Mouse (Mus musculus) hindbrain, embryonic 15.5 days (tissue): Measurements from ENCODE around the gene Vmn1r118. TPM values are rescaled to one million over a fixed set of nuclear protein-coding genes. Genes with fewer than 3 reads are reported as not detected.
"Not testable (repeated sequence)": the region's sequence is repeated elsewhere in the genome, so short reads cannot be mapped to it uniquely, and the experiment has no call there.

Experiments used
- ATAC-seq: fragments of 200-750 bp; cut with Nextera tagmentation; 2 replicates; pipeline ENCODE4 v1.8.0; 2017; ENCODE audit warnings: low read depth, moderate number of reproducible peaks, moderate TSS enrichment; ENCODE audit not compliant: low FRiP score
- H3K27ac ChIP-seq: fragments of 300-500 bp; sonication (generic); replicated peaks from 2 replicates; pipeline ENCODE4 v1.5.1; 2015; ENCODE audit warnings: mild to moderate bottlenecking, inconsistent platforms
- H3K27me3 ChIP-seq: fragments of 300-500 bp; sonication (generic); 2 replicates; pipeline ENCODE4 v1.6.1; 2015; ENCODE audit warnings: control low read depth, inconsistent platforms
- H3K36me3 ChIP-seq: fragments of 300-500 bp; sonication (generic); 2 replicates; pipeline ENCODE4 v1.6.1; 2015; ENCODE audit warnings: control low read depth, inconsistent platforms
- H3K4me1 ChIP-seq: fragments of 300-500 bp; sonication (generic); replicated peaks from 2 replicates; pipeline ENCODE4 v1.6.1; 2015; ENCODE audit warnings: control low read depth, inconsistent platforms
- H3K4me2 ChIP-seq: fragments of 300-500 bp; sonication (generic); 2 replicates; pipeline ENCODE4 v1.6.1; 2015; ENCODE audit warnings: moderate library complexity, mild to moderate bottlenecking, inconsistent platforms
- H3K4me3 ChIP-seq: fragments of 300-500 bp; sonication (generic); 2 replicates; pipeline ENCODE4 v1.5.1; 2015; ENCODE audit warnings: mild to moderate bottlenecking, inconsistent platforms
- H3K9ac ChIP-seq: fragments of 300-500 bp; sonication (generic); 2 replicates; pipeline ENCODE4 v1.6.1; 2015; ENCODE audit warnings: inconsistent platforms
- H3K9me3 ChIP-seq: fragments of 300-500 bp; sonication (generic); 2 replicates; pipeline ENCODE4 v1.6.1; 2016; ENCODE audit warnings: control low read depth, inconsistent platforms
- WGBS: fragments of 180-500 bp; shearing (Covaris S2); methylation state at CpG from one replicate; pipeline ENCODE4 v1.1.7; 2015; 5-methylcytosine and 5-hydroxymethylcytosine counted together
- polyA plus RNA-seq: library from polyadenylated mRNA; unstranded; fragments of >200 nt; fragmentation: Nextera tagmentation; extraction: Ambion mirVana; gene quantifications from 2 replicates; pipeline ENCODE4 v1.2.1, GENCODE M21; 2015

Gene Vmn1r118
- polyA plus RNA-seq = not detected in 2 replicates

DNA sequence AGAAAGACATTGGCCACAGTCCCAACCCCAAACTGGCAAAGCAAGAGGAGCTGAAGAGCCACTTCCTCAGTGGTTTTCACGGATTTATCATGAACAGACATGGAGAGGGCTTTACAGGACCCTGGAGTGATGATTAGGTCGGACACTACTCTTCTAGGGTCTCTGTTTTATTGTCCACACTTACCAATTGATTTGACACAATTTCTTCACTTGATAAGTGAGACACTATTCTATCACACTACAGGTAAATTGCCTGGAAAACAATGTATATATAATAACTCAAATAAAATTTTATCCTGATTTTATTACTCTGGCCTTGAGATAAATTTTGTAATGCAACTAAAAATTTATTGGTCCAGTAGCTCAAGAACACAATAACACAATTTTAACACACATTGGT is at the start of gene Vmn1r118:
TSS of gene Vmn1r118 (minus strand) at position 101 of the 400 bp plus-strand sequence.
- ATAC-seq, H3K36me3 ChIP-seq, H3K4me2 ChIP-seq, H3K4me1 ChIP-seq, H3K27me3 ChIP-seq, H3K27ac ChIP-seq, H3K4me3 ChIP-seq, H3K9me3 ChIP-seq, H3K9ac ChIP-seq: not testable (repeated sequence)
- WGBS = no CpG with 5 or more reads among the region's 2 CpGs

DNA sequence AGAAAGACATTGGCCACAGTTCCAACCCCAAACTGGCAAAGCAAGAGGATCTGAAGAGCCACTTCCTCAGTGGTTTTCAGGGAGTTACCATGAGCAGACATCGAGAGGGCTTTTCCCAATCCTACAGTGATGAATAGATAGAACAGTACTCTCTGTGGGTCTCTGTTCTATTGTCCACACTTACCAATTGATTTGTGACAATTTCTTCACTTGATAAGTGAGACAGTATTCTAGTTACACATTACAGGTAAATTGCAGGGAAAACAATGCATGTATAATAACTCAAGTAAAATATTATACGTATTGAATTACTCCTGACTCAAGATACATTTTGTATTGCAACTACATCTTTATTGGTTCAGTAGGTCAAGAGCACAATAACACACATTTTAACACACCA is 28.1 kb downstream of the Vmn1r118 start, which contains the start of gene Vmn1r117:
TSS of gene Vmn1r117 (minus strand) at position 101 of the 400 bp plus-strand sequence.
- H3K4me1 ChIP-seq, H3K27ac ChIP-seq, H3K27me3 ChIP-seq, H3K36me3 ChIP-seq, H3K9ac ChIP-seq, ATAC-seq, H3K4me3 ChIP-seq, H3K9me3 ChIP-seq, H3K4me2 ChIP-seq: not testable (repeated sequence)
- WGBS = no CpG with 5 or more reads among the region's 2 CpGs

DNA sequence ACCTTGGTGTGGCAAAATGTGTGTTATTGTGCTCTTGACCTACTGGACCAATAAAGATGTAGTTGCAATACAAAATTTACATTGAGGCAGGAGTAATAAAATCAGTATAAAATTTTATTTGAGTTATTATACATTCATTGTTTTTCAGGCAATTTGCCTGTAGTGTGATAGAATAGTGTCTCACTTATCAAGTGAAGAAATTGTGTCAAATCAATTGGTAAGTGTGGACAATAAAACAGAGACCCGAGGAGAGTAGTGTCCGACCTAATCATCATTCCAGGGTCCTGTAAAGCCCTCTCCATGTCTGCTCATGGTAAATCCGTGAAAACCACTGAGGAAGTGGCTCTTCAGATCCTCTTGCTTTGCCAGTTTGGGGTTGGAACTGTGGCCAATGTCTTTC is 40.2 kb downstream of the Vmn1r118 start, which contains the start of gene Vmn1r116:
TSS of gene Vmn1r116 (plus strand) at position 301 of the 400 bp plus-strand sequence.
- WGBS = 60% methylated on average over 3 of the region's 3 CpGs
- not testable (repeated sequence) for H3K4me2 ChIP-seq, H3K4me3 ChIP-seq, H3K9ac ChIP-seq, H3K9me3 ChIP-seq, H3K27ac ChIP-seq, ATAC-seq, H3K27me3 ChIP-seq, H3K4me1 ChIP-seq, H3K36me3 ChIP-seq

Other genes with a start within 250 kb of the Vmn1r118 start
- not detected in 2 replicates for gene Vmn1r107, start 243.4 kb downstream of the Vmn1r118 start, polyA plus RNA-seq
- not detected in 2 replicates for gene Vmn1r111, start 209.1 kb downstream of the Vmn1r118 start, polyA plus RNA-seq
- gene Gm10668, start 181.7 kb downstream of the Vmn1r118 start, polyA plus RNA-seq = not detected in 2 replicates
- gene Vmn1r112, start 141.2 kb downstream of the Vmn1r118 start, polyA plus RNA-seq = not detected in 2 replicates
- not detected in 2 replicates for gene Vmn1r113, start 125.1 kb downstream of the Vmn1r118 start, polyA plus RNA-seq
- not detected in 2 replicates for gene Vmn1r114, start 100.2 kb downstream of the Vmn1r118 start, polyA plus RNA-seq
- gene Vmn1r115, start 67.4 kb downstream of the Vmn1r118 start, polyA plus RNA-seq = not detected in 2 replicates
- not detected in 2 replicates for gene Vmn1r116, start 40.1 kb downstream of the Vmn1r118 start, polyA plus RNA-seq
- gene Vmn1r117, start 28.2 kb downstream of the Vmn1r118 start, polyA plus RNA-seq = not detected in 2 replicates
- gene Vmn1r119, start 100.1 kb upstream of the Vmn1r118 start, polyA plus RNA-seq = not detected in 2 replicates
- not detected in 2 replicates for gene Vmn1r120, start 141.4 kb upstream of the Vmn1r118 start, polyA plus RNA-seq
- not detected in 2 replicates for gene Vmn1r121, start 186.2 kb upstream of the Vmn1r118 start, polyA plus RNA-seq
- not detected in 2 replicates for gene Vmn1r122, start 221.8 kb upstream of the Vmn1r118 start, polyA plus RNA-seq
- not detected in 2 replicates for gene Vmn1r123, start 249.8 kb upstream of the Vmn1r118 start, polyA plus RNA-seq